Mouse (Mus musculus): ENCODE measurements around the gene Ociad2. TPM values are rescaled to one million over a fixed set of nuclear protein-coding genes. Genes with fewer than 3 reads are reported as not detected.

Gene Ociad2
- polyA plus RNA-seq, 1 experiment from 2014 or later, result 42.4 TPM

DNA sequence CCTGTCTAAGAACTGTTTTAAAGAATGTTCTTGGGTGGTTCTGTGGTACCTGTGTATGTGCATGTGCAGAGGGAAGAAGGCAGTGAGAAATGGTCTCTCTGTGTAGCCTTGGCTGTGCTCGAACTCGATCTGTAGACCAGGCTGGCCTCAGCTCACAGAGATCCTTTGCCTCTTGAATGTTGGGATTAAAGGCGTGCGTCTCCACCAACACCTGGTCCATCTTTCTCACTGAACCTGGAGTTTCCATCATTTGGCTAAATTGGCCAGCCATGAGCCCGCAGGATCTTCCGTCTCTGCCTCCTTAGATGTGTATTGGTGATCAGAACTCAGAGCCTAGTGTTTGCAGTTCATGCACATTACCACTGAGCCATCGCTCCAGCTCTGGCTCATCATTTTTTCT lies 45.8 kb downstream of the Ociad2 start:
- WGBS, result 92% methylated on average over 7 of the region's 7 CpGs
- peaks cover 32% of the 10 kb centered on the region for H3K36me3 ChIP-seq
- peaks cover 11% of the 10 kb centered on the region; the same call in 1 of the 2 replicates for H3K4me1 ChIP-seq

DNA sequence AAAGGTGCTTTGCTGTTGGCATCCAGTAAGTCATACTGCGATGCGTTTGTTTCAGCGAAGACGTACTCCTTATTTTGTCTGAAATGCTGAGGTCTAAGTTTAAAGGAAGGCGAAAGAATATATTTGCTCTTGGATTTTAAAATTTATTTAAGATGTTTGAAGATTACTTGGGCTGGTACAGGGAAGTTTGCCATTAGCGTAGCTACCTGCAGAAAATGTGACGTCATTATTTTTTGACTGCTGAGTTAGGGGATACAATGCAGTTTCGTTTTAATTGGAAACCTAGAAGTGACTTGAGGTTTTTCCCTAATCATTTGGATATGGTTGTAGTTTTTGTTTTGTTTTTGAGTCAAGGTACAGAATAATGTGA lies 47.4 kb downstream of the Ociad2 start:
- H3K27me3 ChIP-seq, result no peaks in the 10 kb centered on the region
- H3K4me3 ChIP-seq, result peak overlapping the region; percentile 77
- peaks cover 11% of the 10 kb centered on the region; the same call in 1 of the 2 replicates for H3K4me1 ChIP-seq
- no peak for ATAC-seq (ENCODE audit: borderline replicate concordance, extremely low read depth, low FRiP score, low TSS enrichment)
- H3K9ac ChIP-seq, result peak overlapping the region; percentile 86
- peaks cover 22% of the 10 kb centered on the region for H3K36me3 ChIP-seq
- peak overlapping the region; percentile 91; the same call in 1 of the 2 replicates for H3K27ac ChIP-seq
- WGBS, result 8% methylated on average over 8 of the region's 8 CpGs
- no peaks in the 10 kb centered on the region for H3K9me3 ChIP-seq
- H3K4me2 ChIP-seq, result peak overlapping the region; percentile 56

More for the DNA sequence above, 45.8 kb downstream of the Ociad2 start:
- no peak for ATAC-seq (ENCODE audit: borderline replicate concordance, extremely low read depth, low FRiP score, low TSS enrichment)
- Histone ChIP-seq H3K9me3 (no peaks in the 10 kb centered on the region), H3K4me2 (no peak overlapping the region), H3K4me3 (no peak overlapping the region), H3K27ac (no peak overlapping the region), H3K27me3 (no peaks in the 10 kb centered on the region), H3K9ac (no peak overlapping the region)

DNA sequence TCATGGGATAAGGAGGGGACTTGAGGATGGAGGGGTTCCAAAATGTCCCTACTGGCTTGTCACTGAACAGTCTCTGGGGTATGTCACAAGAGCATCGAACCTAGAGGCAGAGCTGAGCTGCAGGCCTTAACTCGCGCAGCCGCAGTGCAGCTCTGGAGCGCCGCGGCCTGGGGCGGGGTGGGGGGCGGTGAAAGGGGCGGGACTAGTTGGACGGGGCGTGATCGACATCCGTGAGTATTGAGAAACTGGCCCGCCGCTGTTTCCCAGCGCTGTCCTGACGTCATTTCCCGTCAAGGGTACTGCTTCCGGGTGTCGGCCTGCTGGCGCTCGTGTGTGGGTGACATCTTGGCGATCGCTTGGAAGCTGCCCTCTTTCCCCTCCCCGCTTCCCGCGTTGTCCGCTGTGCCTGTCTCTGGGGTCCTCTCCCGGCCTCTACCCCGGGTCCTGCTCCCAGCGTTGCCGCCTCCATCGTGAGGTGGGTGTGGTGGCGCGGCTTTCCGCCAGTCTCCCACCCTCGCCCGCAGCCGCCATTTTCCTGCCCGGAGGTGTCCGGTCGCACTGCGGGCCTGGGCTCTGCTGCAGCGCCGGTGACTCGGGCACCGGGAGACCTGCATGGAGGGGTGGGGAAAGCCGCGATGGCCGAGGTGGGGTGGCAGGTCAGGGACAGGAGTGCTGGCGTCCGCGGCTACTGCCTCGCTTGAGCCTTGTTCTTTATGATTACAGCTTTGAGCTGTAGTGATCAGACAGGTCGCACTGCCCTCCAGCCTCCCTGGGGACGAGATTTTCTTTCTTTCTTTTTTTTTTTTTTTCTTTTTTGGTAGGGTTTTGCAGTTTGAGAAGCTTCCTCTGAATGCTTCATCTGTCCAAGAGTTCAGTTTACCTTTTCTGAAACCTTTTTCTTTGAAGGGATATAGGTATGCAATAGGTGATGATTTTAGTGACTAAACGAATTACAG lies 48.0 kb downstream of the Ociad2 start, which contains the start of gene Ociad1:
Ociad1 (plus strand) TSS at position 283 of the 956 bp plus-strand sequence.
- peak; percentile 99 for ATAC-seq (ENCODE audit: borderline replicate concordance, extremely low read depth, low FRiP score, low TSS enrichment)
- Histone ChIP-seq H3K9me3 (no peaks in the 10 kb centered on the region), H3K4me2 (peak within 1 kb of the TSS; percentile 56), H3K36me3 (peaks cover 18% of the 10 kb centered on the region), H3K9ac (peak within 1 kb of the TSS; percentile 86), H3K27me3 (no peaks in the 10 kb centered on the region), H3K4me3 (peak within 1 kb of the TSS; percentile 77), H3K4me1 (peaks cover 14% of the 10 kb centered on the region; the same call in 1 of the 2 replicates), H3K27ac (peak within 1 kb of the TSS; percentile 91)
- under 1% methylated on average over 58 of the region's 58 CpGs for WGBS

DNA sequence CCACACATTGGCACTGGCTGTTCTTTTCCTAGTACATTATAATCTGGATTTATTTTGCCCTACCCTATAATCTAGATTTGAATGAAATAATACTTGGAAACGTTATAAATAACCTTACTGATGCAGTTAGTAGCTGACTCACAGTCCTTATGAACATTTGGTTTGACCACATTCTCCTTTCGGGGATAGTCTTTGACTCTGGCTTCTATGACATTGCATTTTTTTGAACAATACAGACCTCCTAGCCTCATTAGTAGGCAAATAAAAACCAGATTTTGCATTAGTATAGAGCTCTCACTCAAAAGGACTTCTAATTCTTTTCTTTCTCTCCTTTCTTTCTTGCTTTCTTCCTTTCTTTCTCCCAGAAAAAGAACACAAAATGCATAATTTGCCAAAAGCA lies 50.9 kb downstream of the Ociad2 start:
- peaks cover 11% of the 10 kb centered on the region; the same call in 1 of the 2 replicates for H3K4me1 ChIP-seq
- H3K27me3 ChIP-seq, result no peaks in the 10 kb centered on the region
- H3K4me2 ChIP-seq, result no peak overlapping the region
- ATAC-seq (ENCODE audit: borderline replicate concordance, extremely low read depth, low FRiP score, low TSS enrichment), result no peak
- 50% methylated on average over 2 of the region's 2 CpGs for WGBS
- peaks cover 2% of the 10 kb centered on the region; the same call in 1 of the 2 replicates for H3K36me3 ChIP-seq
- H3K9ac ChIP-seq, result no peak overlapping the region
- H3K4me3 ChIP-seq, result no peak overlapping the region
- H3K9me3 ChIP-seq, result no peaks in the 10 kb centered on the region
- no peak overlapping the region for H3K27ac ChIP-seq

DNA sequence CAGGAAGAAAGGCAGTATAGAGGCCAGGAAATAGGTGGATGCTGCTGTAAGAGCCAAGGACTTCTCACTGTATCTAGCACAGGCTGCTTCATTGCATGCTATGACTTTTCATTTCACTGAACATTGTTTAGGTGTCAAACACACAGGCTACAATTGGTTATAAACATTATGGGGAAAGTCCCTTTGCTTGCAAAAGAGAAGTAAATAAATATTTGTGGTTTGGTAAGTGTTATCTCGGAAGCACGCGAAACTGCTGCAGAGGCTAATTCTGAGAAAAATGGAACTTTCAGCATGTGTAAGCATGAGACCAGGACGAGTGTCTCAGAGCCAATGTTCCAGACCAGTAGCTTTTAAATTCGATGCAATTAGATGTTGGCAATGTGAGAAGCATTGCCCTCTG lies 54.2 kb downstream of the Ociad2 start:
- no peaks in the 10 kb centered on the region for H3K36me3 ChIP-seq

DNA sequence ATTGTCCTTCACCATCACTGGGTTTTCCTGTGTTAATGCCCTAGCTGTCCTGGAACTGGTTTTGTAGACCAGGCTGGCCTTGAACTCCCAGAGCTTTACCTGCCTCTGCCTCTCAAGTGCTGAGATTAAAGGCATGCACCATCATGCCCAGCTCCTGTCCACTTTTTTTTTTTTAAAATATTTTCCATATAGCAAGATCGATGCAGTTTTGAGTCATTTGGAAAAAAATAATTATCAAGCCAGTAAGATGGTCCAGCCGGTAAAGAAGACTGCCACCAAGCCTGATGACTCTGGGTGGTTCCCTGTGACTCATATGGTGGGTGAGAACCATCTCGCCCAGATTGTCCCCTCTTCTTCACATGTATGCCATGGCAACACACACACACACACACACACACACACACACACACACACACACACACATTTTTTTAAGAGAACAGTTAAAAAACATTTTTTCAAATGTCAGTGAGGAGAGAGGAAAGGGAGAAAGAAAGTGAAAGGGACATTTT lies 55.3 kb downstream of the Ociad2 start:
- no peak for ATAC-seq (ENCODE audit: borderline replicate concordance, extremely low read depth, low FRiP score, low TSS enrichment)
- peaks cover 3% of the 10 kb centered on the region; the same call in 1 of the 2 replicates for H3K4me1 ChIP-seq
- no peaks in the 10 kb centered on the region for H3K27me3 ChIP-seq
- WGBS, result 77% methylated on average over 3 of the region's 3 CpGs
- H3K4me3 ChIP-seq, result no peak overlapping the region
- no peaks in the 10 kb centered on the region for H3K36me3 ChIP-seq
- H3K9me3 ChIP-seq, result no peaks in the 10 kb centered on the region
- H3K27ac ChIP-seq, result no peak overlapping the region
- no peak overlapping the region for H3K9ac ChIP-seq
- no peak overlapping the region for H3K4me2 ChIP-seq

More for the DNA sequence above, 54.2 kb downstream of the Ociad2 start:
- H3K4me3 ChIP-seq, result no peak overlapping the region
- H3K27me3 ChIP-seq, result no peaks in the 10 kb centered on the region
- ATAC-seq (ENCODE audit: borderline replicate concordance, extremely low read depth, low FRiP score, low TSS enrichment), result no peak
- WGBS, result 60% methylated on average over 5 of the region's 5 CpGs
- H3K4me2 ChIP-seq, result no peak overlapping the region
- H3K9me3 ChIP-seq, result no peaks in the 10 kb centered on the region
- H3K27ac ChIP-seq, result no peak overlapping the region
- peaks cover 3% of the 10 kb centered on the region; the same call in 1 of the 2 replicates for H3K4me1 ChIP-seq
- H3K9ac ChIP-seq, result no peak overlapping the region

DNA sequence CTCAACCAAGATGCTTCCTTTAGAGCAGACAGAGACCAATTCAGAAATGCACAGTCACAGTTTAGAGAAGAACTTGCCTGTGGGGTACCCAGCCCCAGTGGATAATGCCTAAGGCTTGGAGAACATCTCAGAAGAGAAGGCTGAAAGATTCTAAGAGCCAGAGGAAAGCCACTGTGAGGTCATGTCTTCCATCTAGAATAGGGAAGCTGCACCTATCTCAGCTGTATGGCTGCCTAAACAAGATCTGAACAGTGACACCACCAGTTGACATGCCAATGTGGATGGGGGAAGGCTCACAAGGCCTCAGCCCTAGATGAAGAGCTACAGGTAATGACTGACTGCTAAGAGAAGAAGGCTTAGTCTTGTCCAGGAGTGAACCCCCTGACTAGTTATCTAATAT lies 56.8 kb downstream of the Ociad2 start:
- ATAC-seq (ENCODE audit: borderline replicate concordance, extremely low read depth, low FRiP score, low TSS enrichment), result no peak
- no peak overlapping the region for H3K9ac ChIP-seq
- H3K27me3 ChIP-seq, result no peaks in the 10 kb centered on the region
- no peaks in the 10 kb centered on the region for H3K36me3 ChIP-seq
- H3K27ac ChIP-seq, result no peak overlapping the region
- no peak overlapping the region for H3K4me3 ChIP-seq
- no peaks in the 10 kb centered on the region for H3K9me3 ChIP-seq
- H3K4me2 ChIP-seq, result no peak overlapping the region
- H3K4me1 ChIP-seq, result peaks cover 8% of the 10 kb centered on the region; the same call in 1 of the 2 replicates

DNA sequence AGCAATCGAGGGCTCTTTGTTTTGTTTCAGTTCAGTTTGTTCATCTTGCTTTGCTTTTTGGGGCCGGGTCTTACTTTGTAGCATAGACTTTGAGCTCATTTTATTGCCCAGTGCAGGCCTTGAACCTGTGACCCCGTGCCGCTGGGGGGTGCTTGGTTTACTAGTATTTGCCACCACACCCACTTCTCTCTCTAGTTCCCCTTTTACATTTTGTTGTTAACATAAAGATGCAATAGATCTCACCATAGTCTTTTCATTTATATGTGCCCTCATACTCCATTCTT lies 60.3 kb downstream of the Ociad2 start:
- H3K4me3 ChIP-seq, result no peak overlapping the region
- H3K27ac ChIP-seq, result no peak overlapping the region
- H3K9me3 ChIP-seq, result no peaks in the 10 kb centered on the region
- H3K4me1 ChIP-seq, result peaks cover 5% of the 10 kb centered on the region; the same call in 1 of the 2 replicates
- WGBS, result 76% methylated on average over 4 of the region's 4 CpGs
- no peak overlapping the region for H3K9ac ChIP-seq
- H3K4me2 ChIP-seq, result no peak overlapping the region
- H3K27me3 ChIP-seq, result no peaks in the 10 kb centered on the region
- no peak for ATAC-seq (ENCODE audit: borderline replicate concordance, extremely low read depth, low FRiP score, low TSS enrichment)
- no peaks in the 10 kb centered on the region for H3K36me3 ChIP-seq

DNA sequence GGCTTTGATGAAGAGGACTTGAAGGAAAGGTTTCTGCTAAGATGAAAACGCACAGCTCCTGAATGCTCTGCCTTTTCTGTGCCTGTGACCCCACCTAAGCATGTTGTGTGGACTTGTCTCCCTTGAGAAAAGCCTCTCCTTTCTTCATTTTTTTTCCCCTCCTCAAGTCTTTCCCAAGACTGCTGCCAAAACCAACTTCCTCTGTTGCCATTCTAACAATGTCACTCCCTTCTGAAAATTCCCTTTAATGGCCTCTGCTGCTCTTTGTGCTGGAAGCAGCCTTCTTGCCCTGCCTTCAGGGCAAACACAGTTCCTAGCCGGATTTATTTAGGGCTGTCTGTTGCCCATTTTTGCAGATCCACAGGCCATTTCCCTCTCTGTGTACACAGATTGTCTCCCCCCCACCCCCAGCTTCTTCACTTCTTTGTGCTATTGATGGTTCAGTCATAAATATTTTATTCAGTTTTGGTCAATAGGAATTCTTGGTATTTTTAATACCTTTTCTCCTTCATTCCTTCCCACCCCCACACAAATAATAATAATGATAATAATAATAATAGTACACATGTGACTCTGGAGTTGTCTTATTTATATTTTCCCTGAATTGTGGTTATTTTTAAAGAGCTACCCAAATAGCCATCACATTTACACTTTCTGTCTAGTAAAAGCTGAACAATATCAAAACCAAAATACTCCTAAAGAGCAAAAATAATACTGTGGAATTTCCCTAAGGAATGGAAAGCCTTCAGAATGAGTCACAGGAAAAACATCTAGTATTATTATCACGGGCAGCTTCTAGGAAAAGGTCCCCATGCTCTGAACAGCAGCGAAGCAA lies 60.9 kb downstream of the Ociad2 start:
- WGBS, result 46% methylated on average over 4 of the region's 4 CpGs
- no peaks in the 10 kb centered on the region for H3K9me3 ChIP-seq
- H3K36me3 ChIP-seq, result no peaks in the 10 kb centered on the region
- no peaks in the 10 kb centered on the region for H3K27me3 ChIP-seq
- peaks cover 5% of the 10 kb centered on the region; the same call in 1 of the 2 replicates for H3K4me1 ChIP-seq
- H3K4me3 ChIP-seq, result no peak overlapping the region
- no peak for ATAC-seq (ENCODE audit: borderline replicate concordance, extremely low read depth, low FRiP score, low TSS enrichment)
- H3K4me2 ChIP-seq, result no peak overlapping the region
- H3K9ac ChIP-seq, result no peak overlapping the region
- H3K27ac ChIP-seq, result no peak overlapping the region

DNA sequence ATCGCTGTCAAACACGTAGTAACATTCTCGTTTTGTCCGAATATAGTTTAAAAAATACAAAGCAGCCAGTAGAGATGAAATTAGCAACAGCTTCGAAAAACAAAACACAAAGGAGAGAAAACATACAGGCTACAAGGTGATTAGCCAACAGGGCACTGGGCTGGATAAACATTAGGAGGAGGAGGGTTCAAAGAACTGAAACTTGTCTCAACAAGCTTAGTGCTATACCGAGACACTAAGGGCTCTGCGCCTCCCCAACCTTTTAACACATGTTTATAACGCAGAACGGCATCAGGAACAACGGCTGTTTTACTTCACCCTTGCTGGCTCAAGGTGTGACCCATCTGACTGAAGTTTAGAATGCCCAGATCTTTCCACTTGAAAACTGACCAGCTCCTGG lies 61.6 kb downstream of the Ociad2 start:
- ATAC-seq (ENCODE audit: borderline replicate concordance, extremely low read depth, low FRiP score, low TSS enrichment), result no peak
- H3K9me3 ChIP-seq, result no peaks in the 10 kb centered on the region
- no peak overlapping the region for H3K27ac ChIP-seq
- H3K4me1 ChIP-seq, result peaks cover 5% of the 10 kb centered on the region; the same call in 1 of the 2 replicates
- no peaks in the 10 kb centered on the region for H3K36me3 ChIP-seq
- WGBS, result 49% methylated on average over 10 of the region's 10 CpGs
- H3K4me3 ChIP-seq, result no peak overlapping the region
- H3K4me2 ChIP-seq, result no peak overlapping the region
- no peaks in the 10 kb centered on the region for H3K27me3 ChIP-seq
- no peak overlapping the region for H3K9ac ChIP-seq

DNA sequence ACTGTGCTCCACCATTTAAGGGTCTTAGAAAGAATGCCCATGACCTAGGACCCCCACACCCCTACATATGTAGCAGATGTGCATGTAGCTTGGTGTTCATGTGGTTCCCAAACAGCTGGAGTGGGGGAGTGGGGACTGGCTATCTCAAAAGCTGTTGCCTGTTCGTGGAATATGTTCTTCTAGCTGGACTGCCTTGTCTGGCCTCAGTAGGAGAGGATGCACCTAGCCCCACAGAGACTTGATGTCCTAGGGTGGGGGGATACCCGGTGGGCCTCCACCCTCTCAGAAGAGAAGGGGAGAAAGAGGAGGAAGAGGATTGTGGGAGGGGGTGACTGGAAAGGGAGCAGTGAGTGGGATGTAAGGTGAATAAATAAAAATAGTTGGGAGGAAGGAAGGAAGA lies 65.9 kb downstream of the Ociad2 start:
- Histone ChIP-seq H3K27ac (no peak overlapping the region), H3K4me3 (no peak overlapping the region), H3K36me3 (no peaks in the 10 kb centered on the region), H3K4me2 (no peak overlapping the region), H3K4me1 (peaks cover 5% of the 10 kb centered on the region; the same call in 1 of the 2 replicates), H3K9ac (no peak overlapping the region), H3K9me3 (no peaks in the 10 kb centered on the region), H3K27me3 (no peaks in the 10 kb centered on the region)
- WGBS, result 68% methylated on average over 2 of the region's 2 CpGs
- no peak for ATAC-seq (ENCODE audit: borderline replicate concordance, extremely low read depth, low FRiP score, low TSS enrichment)
